Mouse (Mus musculus) thymus, adult 2 months (tissue): Measurements from ENCODE around the gene Tbp. TPM values are rescaled to one million over a fixed set of nuclear protein-coding genes. Genes with fewer than 3 reads are reported as not detected.

Experiments
- DNase-seq: peaks from one replicate; pipeline ENCODE4 v3.0.0; 2021
- H3K27ac ChIP-seq: fragments of 200-500 bp; 2 replicates; pipeline ENCODE4 v1.5.1; 2012; ENCODE audit warnings: low read length, control low read depth; ENCODE audit not compliant: control insufficient read depth, insufficient read depth
- H3K27me3 ChIP-seq: fragments of 200-500 bp; 2 replicates; pipeline ENCODE4 v1.6.1; 2012; ENCODE audit warnings: mild to moderate bottlenecking, low read length, moderate library complexity, mixed read lengths; ENCODE audit not compliant: control insufficient read depth, insufficient read depth
- H3K36me3 ChIP-seq: fragments of 200-500 bp; 2 replicates; pipeline ENCODE4 v1.6.1; 2012; ENCODE audit warnings: mild to moderate bottlenecking, low read length, moderate library complexity; ENCODE audit not compliant: control insufficient read depth, insufficient read depth
- H3K4me1 ChIP-seq: fragments of 200-500 bp; replicated peaks from 2 replicates; pipeline ENCODE4 v1.6.1; 2012; ENCODE audit warnings: low read length; ENCODE audit not compliant: control insufficient read depth, insufficient read depth
- H3K4me3 ChIP-seq: fragments of 200-500 bp; 2 replicates; pipeline ENCODE4 v1.5.1; 2012; ENCODE audit warnings: mild to moderate bottlenecking, low read length, control low read depth, moderate library complexity; ENCODE audit not compliant: control insufficient read depth, insufficient read depth
- CTCF ChIP-seq: fragments of 200-500 bp; IDR thresholded peaks from 2 replicates; pipeline ENCODE4 v1.5.1; 2012; ENCODE audit warnings: mild to moderate bottlenecking, control low read depth, low read length, moderate library complexity, borderline replicate concordance; ENCODE audit not compliant: control insufficient read depth, poor library complexity, insufficient read depth; ENCODE audit errors: extremely low read depth
- POLR2A ChIP-seq: fragments of 200-500 bp; IDR thresholded peaks from 2 replicates; pipeline ENCODE4 v1.6.1; 2012; ENCODE audit warnings: mild to moderate bottlenecking, low read length, control low read depth, moderate library complexity; ENCODE audit not compliant: control insufficient read depth, poor library complexity, insufficient read depth; ENCODE audit errors: extremely low read depth
- WGBS: fragments of 180-500 bp; shearing (Covaris S2); methylation state at CpG from one replicate; pipeline ENCODE4 v1.1.7; 2018; 5-methylcytosine and 5-hydroxymethylcytosine counted together
- polyA plus RNA-seq: library from polyadenylated mRNA; depleted of rRNA; stranded (reverse); fragments of >200 nt; gene quantifications from 2 replicates; pipeline ENCODE4 v1.2.3, GENCODE M21; 2012; rRNA removed

Tbp gene
- 114 and 128 TPM in 2 replicates for polyA plus RNA-seq

DNA sequence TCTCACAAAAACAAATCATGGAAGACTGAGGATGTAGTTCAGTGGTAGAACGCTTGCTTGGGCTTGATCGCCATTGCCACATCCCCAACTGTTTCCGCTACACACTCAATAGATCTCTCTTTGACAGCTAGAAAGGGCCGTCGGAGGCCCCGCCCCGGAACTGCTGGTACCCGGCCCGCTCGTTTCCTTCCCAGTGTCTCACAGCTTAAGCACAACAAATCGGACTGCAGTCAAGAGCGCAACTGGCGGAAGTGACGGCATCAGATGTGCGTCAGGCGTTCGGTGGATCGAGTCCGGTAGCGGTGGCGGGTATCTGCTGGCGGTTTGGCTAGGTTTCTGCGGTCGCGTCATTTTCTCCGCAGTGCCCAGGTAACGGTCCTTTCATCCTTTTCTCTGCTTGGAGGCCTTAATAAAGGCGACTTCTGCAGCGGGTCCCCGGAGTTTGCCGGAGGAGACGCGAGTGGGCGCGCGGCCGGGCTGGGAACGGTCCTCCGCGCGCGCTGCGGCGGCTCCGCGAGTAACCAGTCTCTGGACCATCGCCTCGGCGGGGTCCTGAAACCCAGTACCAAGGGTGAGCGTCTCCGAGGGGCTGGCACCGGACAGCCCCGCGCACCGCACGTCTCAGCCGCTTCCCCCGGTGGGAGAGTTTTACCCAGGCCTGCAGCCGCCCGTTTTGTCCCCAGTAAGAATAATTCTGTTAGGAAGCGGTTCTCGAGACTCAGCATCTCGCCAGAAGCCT is at the start of gene Tbp, which contains the start of gene Psmb1:
Tbp (plus strand) TSS at position 233 of the 739 bp plus-strand sequence.
Psmb1 (minus strand) TSS at position 96 of the 739 bp plus-strand sequence.
- Histone ChIP-seq H3K4me3 (peak within 1 kb of the TSS; percentile 78), H3K36me3 (peaks cover 17% of the 10 kb centered on the region), H3K4me1 (peaks cover 2% of the 10 kb centered on the region; the same call in 1 of the 2 replicates), H3K27ac (peak within 1 kb of the TSS; percentile 73), H3K27me3 (no peaks in the 10 kb centered on the region)
- WGBS: under 1% methylated on average over 63 of the region's 63 CpGs
- no peak; the same call in 1 of the 2 replicates for TF ChIP-seq CTCF
- peak; percentile 67; the same call in 1 of the 2 replicates for TF ChIP-seq POLR2A
- peak; percentile 96 for DNase-seq

DNA sequence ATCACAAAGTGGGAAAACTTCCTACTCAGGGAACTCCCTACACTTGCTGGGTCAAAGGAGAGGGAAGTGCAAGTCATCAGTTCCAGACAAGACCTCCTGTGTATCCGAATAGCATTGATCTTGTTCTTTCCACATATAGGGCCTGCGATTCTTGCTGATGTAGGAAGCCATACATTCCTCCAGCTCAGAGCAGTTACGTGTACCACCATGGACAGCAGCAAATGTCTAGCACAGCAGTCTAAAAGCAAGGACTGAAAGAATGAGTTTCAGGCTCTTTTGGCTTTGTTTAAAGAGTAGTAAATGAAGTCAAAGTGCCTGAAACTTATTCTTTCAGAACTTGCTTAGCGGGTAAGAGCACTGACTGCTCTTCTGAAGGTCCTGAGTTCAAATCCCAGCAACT is 44.5 kb upstream of the Tbp start:
- H3K27ac ChIP-seq: no peak overlapping the region
- H3K4me1 ChIP-seq: no peaks in the 10 kb centered on the region
- 96% methylated on average over 4 of the region's 4 CpGs for WGBS
- no peaks in the 10 kb centered on the region for H3K27me3 ChIP-seq
- no peaks in the 10 kb centered on the region for H3K36me3 ChIP-seq
- H3K4me3 ChIP-seq: no peak overlapping the region
- no peak for DNase-seq
- TF ChIP-seq POLR2A: no peak
- TF ChIP-seq CTCF: no peak

DNA sequence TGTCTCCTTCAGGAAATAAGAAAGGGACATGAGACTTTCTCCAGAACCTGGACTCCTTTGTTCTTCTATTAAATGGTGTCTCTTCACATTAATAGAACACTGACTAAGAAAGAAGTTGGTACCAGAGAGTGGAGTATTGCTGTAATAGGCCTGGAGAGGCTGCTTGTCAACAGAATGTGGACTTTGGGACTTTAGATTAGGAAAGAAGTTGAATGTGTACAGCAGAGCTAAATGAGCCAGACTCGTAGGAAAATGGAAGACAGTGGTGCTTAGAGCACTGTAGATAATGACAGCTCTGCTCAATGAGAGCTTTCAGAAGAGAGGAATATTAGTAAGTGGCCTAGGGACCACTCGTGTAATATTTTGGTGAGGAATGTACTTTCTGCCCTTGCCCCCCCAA is 43.1 kb upstream of the Tbp start:
- Histone ChIP-seq H3K4me3 (no peak overlapping the region), H3K27me3 (no peaks in the 10 kb centered on the region), H3K4me1 (no peaks in the 10 kb centered on the region), H3K36me3 (no peaks in the 10 kb centered on the region), H3K27ac (no peak overlapping the region)
- TF ChIP-seq POLR2A (no peak), CTCF (no peak)
- 91% methylated on average over 2 of the region's 2 CpGs for WGBS
- no peak for DNase-seq

DNA sequence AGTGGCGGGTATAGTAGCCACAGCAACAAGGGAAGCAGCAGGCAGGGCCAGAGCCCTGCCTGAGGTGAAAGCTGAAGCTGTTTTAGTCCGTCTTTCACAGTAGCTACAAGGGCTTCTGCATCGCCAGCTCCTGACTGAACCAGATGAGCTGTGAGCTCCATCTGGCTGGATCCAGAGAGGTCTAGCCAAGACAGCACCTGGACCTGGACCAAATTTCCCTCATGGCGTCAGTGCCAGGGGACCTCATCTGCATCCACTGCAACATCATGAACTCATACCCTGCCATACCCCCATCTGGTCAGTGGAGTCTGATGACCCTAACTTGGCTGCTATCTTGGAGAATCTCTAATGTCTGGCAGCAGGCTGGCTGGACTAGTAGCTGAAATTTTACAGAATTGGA is 39.9 kb upstream of the Tbp start:
- WGBS: 94% methylated on average over 4 of the region's 4 CpGs

DNA sequence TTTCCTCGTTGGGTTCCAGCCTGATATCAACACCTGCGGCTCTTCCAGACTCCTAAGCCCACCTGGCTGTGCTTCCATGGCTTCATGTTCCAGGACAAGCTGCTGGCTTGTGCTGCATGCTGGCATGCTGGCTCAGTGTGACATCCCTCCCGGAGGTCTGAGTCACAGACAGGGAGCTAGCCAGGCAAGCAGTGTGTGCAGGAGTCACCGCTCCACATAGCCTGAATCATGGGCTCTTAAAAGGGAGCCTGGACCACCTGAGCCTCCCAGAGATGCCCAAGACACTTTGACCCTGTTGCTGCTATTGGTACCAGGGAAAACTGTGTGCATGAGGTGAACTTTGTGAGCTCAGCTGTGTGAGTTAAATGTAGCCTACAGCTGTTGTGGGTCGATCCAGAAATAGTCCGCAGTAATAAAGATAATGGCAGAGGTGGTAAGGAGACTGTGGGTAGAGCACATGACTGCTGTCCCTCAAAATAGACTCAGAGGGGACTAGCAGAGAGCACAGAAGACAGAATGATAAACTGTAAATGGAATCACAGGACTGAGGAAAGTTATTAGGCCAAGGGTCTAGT is 37.7 kb upstream of the Tbp start:
- Histone ChIP-seq H3K27me3 (no peaks in the 10 kb centered on the region), H3K36me3 (no peaks in the 10 kb centered on the region), H3K4me1 (no peaks in the 10 kb centered on the region), H3K4me3 (no peak overlapping the region), H3K27ac (no peak overlapping the region)
- no peak for TF ChIP-seq CTCF
- TF ChIP-seq POLR2A: no peak
- 89% methylated on average over 6 of the region's 6 CpGs for WGBS
- DNase-seq: no peak

More for the DNA sequence above, 39.9 kb upstream of the Tbp start:
- H3K4me1 ChIP-seq: no peaks in the 10 kb centered on the region
- H3K4me3 ChIP-seq: no peak overlapping the region
- H3K27me3 ChIP-seq: no peaks in the 10 kb centered on the region
- TF ChIP-seq CTCF (no peak), POLR2A (no peak)
- no peaks in the 10 kb centered on the region for H3K36me3 ChIP-seq
- DNase-seq: no peak
- no peak overlapping the region for H3K27ac ChIP-seq

GRCm38 (mm10) chr17:15467669-15468068 is 32.0 kb upstream of the Tbp start:
- 25% methylated on average over 5 of the region's 5 CpGs for WGBS
- H3K27me3 ChIP-seq: no peaks in the 10 kb centered on the region
- H3K4me1 ChIP-seq: no peaks in the 10 kb centered on the region
- H3K4me3 ChIP-seq: no peak overlapping the region
- H3K27ac ChIP-seq: no peak overlapping the region
- TF ChIP-seq CTCF (peak; percentile 89), POLR2A (no peak)
- peaks cover 16% of the 10 kb centered on the region; the same call in 1 of the 2 replicates for H3K36me3 ChIP-seq
- peak; percentile 67 for DNase-seq

GRCm38 (mm10) chr17:15472671-15473070 is 27.0 kb upstream of the Tbp start:
- Histone ChIP-seq H3K27me3 (no peaks in the 10 kb centered on the region), H3K4me3 (no peak overlapping the region), H3K27ac (no peak overlapping the region), H3K36me3 (peaks cover 66% of the 10 kb centered on the region), H3K4me1 (no peaks in the 10 kb centered on the region)
- TF ChIP-seq CTCF (no peak), POLR2A (no peak)
- 89% methylated on average over 4 of the region's 4 CpGs for WGBS
- DNase-seq: no peak
